Mouse (Mus musculus) left cerebral cortex, adult 2 months (tissue): ENCODE measurements at regions not wholly inside any gene's neighbourhood (a gene's known extent, or its start where the extent isn't known, plus 50 kb on each side); places are given as distances from the start of the nearest gene placed in this dataset.
"Not testable (repeated sequence)": the region's sequence is repeated elsewhere in the genome, so short reads cannot be mapped to it uniquely, and the experiment has no call there.

Experiments
- DNase-seq, 2 experiments: peaks; one replicate each; pipeline ENCODE4 v3.0.0; 2021 to 2022; ENCODE audit warnings: low spot score in 2 of 2, mixed read lengths in 1 of 2; ENCODE audit errors: extremely low spot score in 1 of 2
- H3K27ac ChIP-seq: fragments of 200-600 bp; 2 replicates; pipeline ENCODE4 v1.8.1; 2022
- H3K4me3 ChIP-seq: fragments of 200-600 bp; 2 replicates; pipeline ENCODE4 v1.8.1; 2022
- CTCF ChIP-seq: fragments of 200-600 bp; IDR thresholded peaks from 2 replicates; pipeline ENCODE4 v1.8.1; 2022; ENCODE audit warnings: antibody characterized with exemption, mild to moderate bottlenecking, moderate library complexity
- intact Hi-C: fragments of 180-260 bp; cut with DNase I; formaldehyde crosslinking; loops from one replicate; pipeline ENCODE4 v1.15.1; 2025
- microRNA-seq, 2 experiments: library from miRNA; unstranded; fragments of <30 nt; microRNA quantifications; one replicate each; pipeline ENCODE4 v1.2.0; 2021

GRCm38 (mm10) chr6:22789731-22790130 lies 85.6 kb upstream of the Ptprz1 start:
- intact Hi-C loops, H3K4me3 ChIP-seq, H3K27ac ChIP-seq, DNase-seq: not testable (repeated sequence)

- no peak for DNase-seq
- no peak for TF ChIP-seq CTCF
- no peak overlapping the region for H3K27ac ChIP-seq
- no peak overlapping the region for H3K4me3 ChIP-seq
- intact Hi-C loops, result no loop called here
These were observed 83.5 kb upstream of the Ptprz1 start for GRCm38 (mm10) chr6:22791801-22792200.

- DNase-seq, result no peak
- intact Hi-C loops, result no loop called here
- TF ChIP-seq CTCF, result no peak
- H3K27ac ChIP-seq, result no peak overlapping the region
- H3K4me3 ChIP-seq, result no peak overlapping the region
These were observed 82.7 kb upstream of the Ptprz1 start for GRCm38 (mm10) chr6:22792601-22793000.

GRCm38 (mm10) chr6:22794071-22794721 lies 81.1 kb upstream of the Ptprz1 start:
- no peak for TF ChIP-seq CTCF
- peak; percentile 29 to 44 for DNase-seq
- intact Hi-C loops, result loop anchor here (2.0 kb wide), 1 partner anchor 39 kb away; no protein-coding TSS in a partner anchor
- Histone ChIP-seq H3K4me3 (no peak overlapping the region), H3K27ac (peak overlapping the region; percentile 76; the same call in 1 of the 2 replicates)

- Histone ChIP-seq H3K4me3 (no peak overlapping the region), H3K27ac (peak overlapping the region; percentile 76)
- no peak for TF ChIP-seq CTCF
- intact Hi-C loops, result loop anchor here (2.0 kb wide), 1 partner anchor 38 kb away; no protein-coding TSS in a partner anchor
- no peak for DNase-seq
These were observed 80.5 kb upstream of the Ptprz1 start for GRCm38 (mm10) chr6:22794755-22795154.

- Histone ChIP-seq H3K4me3 (no peak overlapping the region), H3K27ac (peak overlapping the region; percentile 76)
- no peak for TF ChIP-seq CTCF
- intact Hi-C loops, result loop anchor here (2.0 kb wide), 1 partner anchor 37 kb away; no protein-coding TSS in a partner anchor
- no peak for DNase-seq
These were observed 79.9 kb upstream of the Ptprz1 start for GRCm38 (mm10) chr6:22795291-22795860.

- Histone ChIP-seq H3K27ac (no peak overlapping the region), H3K4me3 (no peak overlapping the region)
- intact Hi-C loops, result no loop called here
- no peak for TF ChIP-seq CTCF
- DNase-seq, result no peak
These were observed 73.4 kb upstream of the Ptprz1 start for GRCm38 (mm10) chr6:22801908-22802307.

- intact Hi-C loops, result no loop called here
- Histone ChIP-seq H3K4me3 (no peak overlapping the region), H3K27ac (no peak overlapping the region)
- no peak for DNase-seq
- TF ChIP-seq CTCF, result peak; percentile 19
These were observed 72.8 kb upstream of the Ptprz1 start for GRCm38 (mm10) chr6:22802399-22803092.

- Histone ChIP-seq H3K4me3 (no peak overlapping the region), H3K27ac (no peak overlapping the region)
- DNase-seq, result no peak
- no peak for TF ChIP-seq CTCF
- intact Hi-C loops, result no loop called here
These were observed 71.4 kb upstream of the Ptprz1 start for GRCm38 (mm10) chr6:22803886-22804285.

GRCm38 (mm10) chr6:22825086-22825768 lies 50.1 kb upstream of the Ptprz1 start:
- H3K27ac ChIP-seq, result no peak overlapping the region
- H3K4me3 ChIP-seq, result no peak overlapping the region
- TF ChIP-seq CTCF, result no peak
- DNase-seq, result no peak
- intact Hi-C loops, result no loop called here

Small RNA genes lying in the stretch of these regions (microRNA-seq; reads per million reads assigned to microRNA genes)
- gene Gm25942, result 0 reads per million in 2 experiments
